8 mouse cellular contexts compared by ENCODE assay signal in the genomic region with DNA sequence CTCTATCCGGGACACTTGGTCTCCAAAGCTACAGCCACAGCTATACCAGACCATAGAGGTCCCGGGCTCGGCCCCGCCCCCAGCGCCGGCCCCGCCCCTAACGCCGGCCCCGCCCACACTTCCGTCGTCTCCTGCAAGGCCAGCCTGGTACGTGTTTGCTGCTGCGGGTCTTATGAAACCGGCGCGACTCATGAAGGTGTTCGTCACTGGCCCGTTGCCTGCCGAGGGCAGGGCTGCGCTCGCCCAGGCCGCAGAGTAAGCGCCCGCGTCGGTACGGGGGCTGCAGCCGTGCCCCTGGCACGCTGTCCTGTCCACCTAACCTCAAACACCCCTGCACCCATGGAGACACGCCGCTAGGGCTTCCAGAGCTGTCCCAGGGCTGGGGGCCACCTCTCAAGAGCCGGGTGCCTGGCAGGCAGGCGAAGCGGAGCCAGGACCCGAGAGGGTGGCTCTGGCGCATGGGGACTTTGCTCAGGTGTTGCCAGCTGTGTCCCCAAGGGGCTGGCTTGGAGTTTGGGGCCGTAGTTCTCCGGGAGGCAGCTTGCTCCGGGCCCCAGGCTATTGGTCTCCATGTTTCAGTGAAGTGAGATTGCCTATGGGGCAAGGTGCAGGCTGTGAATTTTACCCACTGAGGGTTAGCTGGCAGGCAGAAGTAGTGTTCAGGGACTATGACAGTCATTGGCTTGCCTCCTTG. TPM values are rescaled to one million over a fixed set of nuclear protein-coding genes. Genes with fewer than 3 reads are reported as not detected.
DNase-seq lines count a peak whose midpoint lies in the region; ATAC-seq and TF ChIP-seq lines count a peak whose summit lies in the region.

Gene Grhpr (plus strand): TSS at position 116 of the 694 bp plus-strand sequence.

- H3K36me3 ChIP-seq in forebrain, embryonic 16.5 days (ENCODE audit: control insufficient read depth, insufficient read depth) = no peaks in the 10 kb centered on the region
- peaks cover 14% of the 10 kb centered on the region; the same call in 1 of the 2 replicates for H3K36me3 ChIP-seq in lung, embryonic 14.5 days (ENCODE audit: insufficient read depth)
- no peaks in the 10 kb centered on the region for H3K36me3 ChIP-seq in thymus, adult 2 months (ENCODE audit: control insufficient read depth, insufficient read depth, low read length)

- peak within 1 kb of the TSS; percentile 93 for H3K4me2 ChIP-seq in forebrain, embryonic 16.5 days (ENCODE audit: low read length)
- peak within 1 kb of the TSS; percentile 94 for H3K4me2 ChIP-seq in lung, embryonic 14.5 days

- peak; percentile 63 for TF ChIP-seq CTCF in layer of hippocampus, adult 2 months (conservative IDR thresholded peaks at IDR 0.05)
- TF ChIP-seq CTCF in lung, embryonic 14.5 days (IDR thresholded peaks at IDR 0.05; ENCODE audit: low read depth) = peak; percentile 38; the same call in 1 of the 2 replicates
- TF ChIP-seq CTCF in olfactory bulb, adult 2 months (IDR thresholded peaks at IDR 0.05; ENCODE audit: insufficient read depth, low read depth, low read length) = no peak
- TF ChIP-seq CTCF in thymus, adult 2 months (IDR thresholded peaks at IDR 0.05; ENCODE audit: borderline replicate concordance, control insufficient read depth, extremely low read depth, insufficient read depth, low read length, poor library complexity) = peak; percentile 78; the same call in 1 of the 2 replicates

- H3K9me3 ChIP-seq in forebrain, embryonic 16.5 days (ENCODE audit: control insufficient read depth, low read length) = no peaks in the 10 kb centered on the region
- no peaks in the 10 kb centered on the region for H3K9me3 ChIP-seq in lung, embryonic 14.5 days (ENCODE audit: low read depth, low read length)

- H3K4me3 ChIP-seq in forebrain, embryonic 16.5 days (replicated peaks; ENCODE audit: low read length) = peak within 1 kb of the TSS; percentile 50
- peak within 1 kb of the TSS; percentile 78 for H3K4me3 ChIP-seq in layer of hippocampus, adult 2 months
- peak within 1 kb of the TSS; percentile 57 for H3K4me3 ChIP-seq in lung, embryonic 14.5 days (ENCODE audit: low read depth, low read length)
- peak within 1 kb of the TSS; percentile 59 for H3K4me3 ChIP-seq in olfactory bulb, adult 2 months (ENCODE audit: insufficient read depth, low read depth, low read length)
- peak within 1 kb of the TSS; percentile 75 for H3K4me3 ChIP-seq in thymus, adult 2 months (ENCODE audit: control insufficient read depth, insufficient read depth, low read length)

- peak within 1 kb of the TSS; percentile 81 for H3K9ac ChIP-seq in forebrain, embryonic 16.5 days (replicated peaks; ENCODE audit: low read depth, low read length)
- peak within 1 kb of the TSS; percentile 89 for H3K9ac ChIP-seq in lung, embryonic 14.5 days

- WGBS in forebrain, embryonic 16.5 days = under 1% methylated on average over 40 of the region's 40 CpGs
- WGBS in lung, embryonic 14.5 days = 1% methylated on average over 40 of the region's 40 CpGs
- WGBS in olfactory bulb, adult 2 months = 4% methylated on average over 40 of the region's 40 CpGs
- WGBS in thymus, adult 2 months = under 1% methylated on average over 40 of the region's 40 CpGs

- intact Hi-C loops in heart, postnatal 36 days (cut with DNase I) = no loop called here

- peak; percentile 89 for ATAC-seq in forebrain, embryonic 16.5 days
- ATAC-seq in lung, embryonic 14.5 days (ENCODE audit: insufficient read depth) = peak; percentile 95

- 0 out of 2 replicates have a peak, but pooled peaks have one; percentile 24 for TF ChIP-seq POLR2A in olfactory bulb, adult 2 months (IDR thresholded peaks at IDR 0.05; ENCODE audit: insufficient read depth, low read depth, low read length)
- peak; percentile 47; the same call in 1 of the 2 replicates for TF ChIP-seq POLR2A in thymus, adult 2 months (IDR thresholded peaks at IDR 0.05; ENCODE audit: control insufficient read depth, extremely low read depth, insufficient read depth, low read length, poor library complexity)

- H3K27me3 ChIP-seq in forebrain, embryonic 16.5 days (replicated peaks; ENCODE audit: control insufficient read depth, insufficient read depth, low read length) = no peaks in the 10 kb centered on the region
- no peaks in the 10 kb centered on the region for H3K27me3 ChIP-seq in lung, embryonic 14.5 days (ENCODE audit: insufficient read depth, low read length)
- H3K27me3 ChIP-seq in thymus, adult 2 months (ENCODE audit: control insufficient read depth, insufficient read depth, low read length) = no peaks in the 10 kb centered on the region

- peaks cover 7% of the 10 kb centered on the region for H3K4me1 ChIP-seq in forebrain, embryonic 16.5 days (replicated peaks; ENCODE audit: control insufficient read depth, insufficient read depth, low read length)
- no peaks in the 10 kb centered on the region for H3K4me1 ChIP-seq in lung, embryonic 14.5 days (ENCODE audit: insufficient read depth)
- peaks cover 9% of the 10 kb centered on the region; the same call in 1 of the 2 replicates for H3K4me1 ChIP-seq in olfactory bulb, adult 2 months (ENCODE audit: control insufficient read depth, insufficient read depth, low read length)
- H3K4me1 ChIP-seq in thymus, adult 2 months (replicated peaks; ENCODE audit: control insufficient read depth, insufficient read depth, low read length) = peaks cover 13% of the 10 kb centered on the region

- H3K27ac ChIP-seq in forebrain, embryonic 16.5 days (ENCODE audit: low read length) = no peak within 1 kb of the TSS
- peak within 1 kb of the TSS; percentile 93 for H3K27ac ChIP-seq in layer of hippocampus, adult 2 months
- peak within 1 kb of the TSS; percentile 84 for H3K27ac ChIP-seq in lung, embryonic 14.5 days (ENCODE audit: low read depth)
- H3K27ac ChIP-seq in olfactory bulb, adult 2 months (ENCODE audit: insufficient read depth, low read depth, low read length) = no peak within 1 kb of the TSS; the same call in 1 of the 2 replicates
- H3K27ac ChIP-seq in thymus, adult 2 months (ENCODE audit: control insufficient read depth, insufficient read depth, low read length) = peak within 1 kb of the TSS; percentile 15

- peak; percentile 85 for DNase-seq in ES-CJ7 (ENCODE audit: low read depth, low spot score)
- DNase-seq in cerebellum, adult 11 months = peak; percentile 67
- peak; percentile 79 for DNase-seq in heart, postnatal 36 days
- peak; percentile 58 to 59 for DNase-seq in layer of hippocampus, adult 2 months (ENCODE audit: low spot score in 2 of 2)
- DNase-seq in lung, embryonic 14.5 days = peak; percentile 89
- DNase-seq in thymus, adult 2 months = peak; percentile 78

RNA-seq across cellular contexts. Expression of gene Grhpr, which starts in this region (rescaled TPM):
- polyA plus RNA-seq in forebrain, embryonic 16.5 days (2015; fragmentation: Nextera tagmentation; extraction: Ambion mirVana) = 19.3 and 20.4 TPM in 2 replicates
- total RNA-seq in heart, postnatal 36 days (2021) = 10 to 100 TPM; 36.9 to 41.9 TPM
- 10 to 100 TPM; 26.2 to 29.2 TPM for total RNA-seq in layer of hippocampus, adult 2 months (2021)
- 46.2 and 50.1 TPM in 2 replicates for polyA plus RNA-seq in lung, embryonic 14.5 days (2014; fragmentation: Nextera tagmentation; extraction: Ambion mirVana)
- polyA plus RNA-seq in olfactory bulb, adult 2 months (2012; ENCODE audit: insufficient read depth, insufficient read length, low replicate concordance, missing spikeins) = not detected in 2 replicates
- 33.3 and 35.9 TPM in 2 replicates for polyA plus RNA-seq in thymus, adult 2 months (2012; rRNA removed)

Comparison
In these comparisons a context has a peak if more than half of its experiments do, and no peak if none do; other contexts are left out.
1. RNA of gene Grhpr (polyA plus RNA-seq): 46.2 to 50.1 TPM in lung, embryonic 14.5 days, 33.3 to 35.9 TPM in thymus, adult 2 months and 19.3 to 20.4 TPM in forebrain, embryonic 16.5 days; not detected in olfactory bulb, adult 2 months; every median in the first group is over 10 times any median in the second.
2. H3K27ac ChIP-seq: peak in layer of hippocampus, adult 2 months (single experiment), lung, embryonic 14.5 days (single experiment) and thymus, adult 2 months (single experiment); none in forebrain, embryonic 16.5 days (single experiment) and olfactory bulb, adult 2 months (single experiment).
3. Peak in every context shown above with its lines, with median percentiles within 50 percentile points of each other: DNase-seq and H3K4me3 ChIP-seq.